Mouse (Mus musculus): Measurements from ENCODE around the gene Gpatch8.

Gene Gpatch8

DNA sequence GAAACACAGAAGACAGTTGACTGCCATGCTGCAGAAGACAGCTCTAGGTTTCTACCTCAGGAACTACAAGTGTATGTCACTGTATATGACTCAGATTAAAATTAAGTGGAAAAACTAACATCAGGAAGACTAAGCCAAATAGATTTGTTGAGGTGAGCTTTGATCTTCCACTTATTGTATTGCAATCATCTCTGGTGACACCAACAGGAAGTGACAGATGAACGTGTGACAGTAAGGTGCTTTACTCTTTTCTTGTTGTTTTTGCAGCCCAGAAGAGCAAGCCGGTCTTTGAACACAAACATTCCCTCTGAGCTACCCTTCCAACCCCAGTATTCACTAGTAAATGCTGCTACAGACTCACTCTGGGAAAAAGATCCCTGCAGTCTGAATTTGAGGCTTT, 59.5 kb downstream of the Gpatch8 start:
- no peak for DNase-seq (ENCODE audit: low spot score in 2 of 2)

DNA sequence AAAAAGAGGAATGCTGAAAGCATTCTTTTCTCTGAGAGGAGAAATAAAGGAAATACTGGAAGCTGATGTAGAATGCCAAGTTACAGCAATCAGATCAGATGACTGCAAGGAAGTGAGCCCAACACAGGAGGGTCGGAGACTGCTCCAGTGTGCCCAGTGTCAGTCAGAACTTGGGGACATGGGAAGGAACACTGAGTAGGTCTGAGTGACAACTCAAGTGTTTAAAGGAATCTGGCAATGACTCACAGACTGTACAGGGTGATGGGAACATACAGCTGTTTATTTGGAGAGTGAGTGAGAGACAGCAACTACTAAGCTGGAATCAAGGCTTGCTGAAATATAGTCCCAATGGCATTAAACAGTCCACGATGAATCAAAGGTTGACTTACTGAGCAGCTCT, 60.0 kb downstream of the Gpatch8 start:
- DNase-seq (ENCODE audit: low spot score in 2 of 2) = no peak

DNA sequence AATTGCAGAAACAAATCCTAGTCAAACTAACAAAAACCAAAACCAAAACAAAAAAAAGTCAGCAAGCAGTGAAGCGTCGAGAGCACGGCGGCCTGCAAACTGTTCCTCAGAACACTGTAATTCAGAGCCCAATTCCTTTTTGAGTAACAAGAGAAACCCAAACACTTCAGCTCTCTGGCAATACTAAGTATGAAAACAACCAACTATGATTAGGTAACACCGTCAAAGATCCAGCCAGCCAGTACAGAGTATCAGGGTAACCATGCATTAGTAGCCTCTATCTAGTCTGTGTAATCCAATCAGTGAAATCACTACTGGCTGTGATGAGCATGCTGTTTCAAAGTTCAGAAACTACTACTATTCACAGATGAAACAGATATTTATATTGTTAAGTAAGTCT, 60.5 kb downstream of the Gpatch8 start:
- DNase-seq (ENCODE audit: low spot score in 2 of 2) = no peak

DNA sequence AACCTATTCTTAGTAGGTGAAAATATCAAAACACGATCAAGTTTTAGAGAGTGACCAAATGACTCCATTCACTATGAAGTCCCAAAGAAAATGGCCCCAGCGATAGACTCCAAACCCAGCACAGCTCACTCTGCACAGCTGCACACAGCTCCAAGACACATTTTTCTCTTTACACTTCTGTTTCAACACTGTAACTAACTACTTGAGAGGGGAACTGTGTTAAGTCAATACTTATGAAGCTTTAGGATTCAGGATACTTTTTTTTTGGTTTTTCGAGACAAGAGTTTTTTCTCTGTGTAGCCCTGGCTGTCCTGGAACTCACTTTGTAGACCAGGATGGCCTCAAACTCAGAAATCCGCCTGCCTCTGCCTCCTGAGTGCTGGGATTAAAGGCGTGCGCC, 61.1 kb downstream of the Gpatch8 start:
- no peak for DNase-seq (ENCODE audit: low spot score in 2 of 2)

DNA sequence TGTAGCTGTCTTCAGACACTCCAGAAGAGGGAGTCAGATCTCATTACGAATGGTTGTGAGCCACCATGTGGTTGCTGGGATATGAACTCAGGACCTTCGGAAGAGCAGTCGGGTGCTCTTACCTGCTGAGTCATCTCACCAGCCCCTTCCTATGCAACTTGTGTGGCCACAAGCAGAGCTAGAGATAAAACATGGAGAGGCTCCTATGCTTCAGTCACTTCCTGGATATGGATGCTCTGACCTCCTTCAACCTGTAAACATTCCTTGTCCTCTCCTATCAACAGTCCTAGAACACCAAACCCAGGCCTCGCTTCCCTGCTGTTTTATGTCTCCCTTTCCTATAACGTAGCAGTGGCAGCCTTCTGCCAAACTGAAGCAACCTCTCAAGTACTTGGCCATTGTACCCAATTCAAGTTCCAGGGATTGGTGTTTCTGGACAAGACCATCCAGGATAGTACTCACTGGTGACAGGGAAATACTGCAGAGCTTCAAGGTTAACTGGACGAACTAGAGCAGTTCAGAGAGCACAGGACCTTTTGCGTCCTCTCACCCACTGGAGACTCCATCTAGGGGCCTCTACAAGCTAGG, 62.0 kb downstream of the Gpatch8 start:
- DNase-seq (ENCODE audit: low spot score in 2 of 2) = no peak

DNA sequence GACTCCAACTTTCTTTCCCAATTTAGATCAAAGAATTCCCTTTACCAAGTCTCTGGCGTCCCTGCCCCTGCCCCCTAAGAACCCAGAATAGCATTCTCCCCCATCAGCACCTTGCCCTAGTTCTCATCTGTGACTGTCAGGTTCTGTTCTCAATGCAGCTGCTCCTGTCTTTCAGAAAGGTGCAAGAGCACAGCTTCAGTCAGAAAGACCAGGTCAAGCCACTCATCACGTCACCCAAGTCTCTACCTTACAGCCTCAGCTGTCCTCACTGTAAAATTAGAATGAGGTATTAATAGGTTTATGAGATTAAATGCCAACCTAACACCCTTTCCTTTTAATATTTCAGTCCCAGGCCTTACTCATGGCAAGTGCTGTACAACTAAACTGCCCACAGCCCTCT, 63.0 kb downstream of the Gpatch8 start:
- no peak for DNase-seq (ENCODE audit: low spot score in 2 of 2)

DNA sequence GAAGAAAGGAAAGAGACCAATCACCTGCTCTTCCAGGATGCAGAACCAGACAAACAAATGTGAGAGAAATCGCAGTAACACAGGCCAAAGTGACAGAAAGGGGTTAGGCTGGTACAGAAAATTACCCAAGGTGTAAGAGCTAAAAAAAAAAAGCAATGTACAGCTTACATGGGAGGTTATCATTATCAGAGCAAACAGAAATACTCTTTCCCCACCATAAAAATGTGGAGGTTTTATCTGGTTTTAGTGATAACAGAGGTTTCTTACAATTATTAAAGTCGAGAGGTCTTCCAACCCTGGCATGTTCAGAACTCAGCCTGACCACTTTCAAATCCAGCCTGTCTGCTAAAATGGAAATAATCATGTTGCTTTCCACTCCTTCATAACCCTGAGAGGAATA, 68.3 kb downstream of the Gpatch8 start:
- no peak for DNase-seq (ENCODE audit: low spot score in 2 of 2)

DNA sequence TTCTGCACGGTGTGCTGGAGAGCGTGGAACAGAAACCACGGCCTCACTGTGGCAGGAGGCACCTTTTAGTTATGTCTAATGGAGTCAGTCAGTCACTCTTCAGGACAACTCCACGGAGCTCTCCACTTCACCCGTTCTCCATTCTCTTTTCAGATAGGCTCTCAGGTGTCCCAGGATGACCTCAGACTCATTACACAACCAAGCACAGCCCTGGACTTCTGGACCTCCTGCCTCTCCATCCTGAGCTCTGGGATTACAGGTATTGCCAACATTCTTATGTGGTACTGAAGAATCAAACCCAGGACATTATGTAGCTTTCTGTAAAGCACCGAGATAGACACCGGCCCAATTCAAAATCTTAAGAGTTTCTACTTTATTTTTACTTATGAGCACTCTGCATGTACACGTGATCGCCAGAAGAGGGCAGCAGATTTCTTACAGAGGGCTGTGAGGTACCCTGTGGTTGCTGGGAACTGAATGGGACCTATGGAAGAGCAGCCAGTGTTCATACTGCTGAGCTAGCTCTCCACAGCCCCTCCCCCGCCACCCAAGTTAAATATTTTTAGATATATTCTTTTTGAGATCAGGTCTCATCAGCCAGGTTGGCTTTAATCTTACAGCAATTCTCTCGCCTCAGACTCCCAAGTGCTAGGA, 69.3 kb downstream of the Gpatch8 start:
- DNase-seq (ENCODE audit: low spot score in 2 of 2) = peak in 1 of 2 experiments; percentile 53

DNA sequence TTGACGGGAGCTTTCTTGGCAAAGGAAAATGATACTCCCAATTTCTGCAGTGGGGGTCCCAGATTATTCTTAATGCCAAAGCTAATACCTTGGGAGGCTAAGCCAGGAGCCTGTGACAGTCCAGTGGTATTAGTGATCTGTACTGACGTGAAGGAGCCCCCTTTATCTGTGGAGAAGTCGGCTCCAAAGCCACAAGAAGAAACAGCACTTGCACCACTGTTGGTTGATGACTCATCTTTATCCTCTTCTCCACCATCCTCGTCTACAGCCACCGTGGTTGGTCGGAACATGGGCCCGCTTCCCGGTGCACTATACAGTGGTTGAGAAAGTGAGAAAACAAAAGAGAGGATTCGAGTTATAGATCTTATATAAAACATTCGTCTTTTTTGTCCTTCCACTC, 74.4 kb downstream of the Gpatch8 start:
- no peak for DNase-seq (ENCODE audit: low spot score in 2 of 2)

DNA sequence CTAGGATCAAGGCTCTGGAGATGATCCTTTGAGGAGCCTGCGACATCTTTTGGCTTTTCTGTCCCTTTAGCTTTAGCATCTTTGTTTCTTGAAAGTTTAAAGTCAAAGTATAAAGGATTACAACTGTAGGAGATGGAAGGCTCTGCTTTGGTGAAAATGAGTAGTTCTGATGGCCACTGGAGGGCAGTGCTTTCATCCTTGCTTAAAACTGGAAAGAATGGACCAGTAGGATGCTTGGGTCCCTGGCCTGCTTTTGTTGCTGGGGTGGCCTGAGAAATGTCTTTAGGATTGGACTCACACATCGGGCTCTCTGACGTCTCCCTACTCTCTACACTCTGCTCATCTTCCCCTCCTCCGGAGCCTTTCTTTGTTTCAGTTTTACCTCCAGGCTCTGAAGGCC, 75.3 kb downstream of the Gpatch8 start:
- no peak for DNase-seq (ENCODE audit: low spot score in 2 of 2)

DNA sequence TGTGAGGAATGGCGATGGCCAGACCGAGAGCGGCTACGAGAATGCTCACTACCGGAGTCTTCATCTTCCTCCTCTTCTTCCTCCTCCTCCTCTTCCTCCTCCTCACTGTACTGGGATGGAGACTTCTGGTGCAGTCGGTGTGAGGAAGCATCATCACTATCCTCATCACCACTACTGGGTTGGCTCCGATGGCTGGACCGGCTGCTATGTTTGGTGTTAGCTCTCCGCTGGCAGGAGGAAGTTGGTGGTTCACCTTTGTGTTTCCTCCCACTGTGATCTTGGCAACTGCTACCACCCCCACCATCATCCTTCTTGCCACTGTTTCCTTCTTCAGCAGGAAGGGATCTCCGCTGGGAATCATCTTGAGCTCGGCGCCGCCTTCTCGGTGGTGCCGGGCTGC, 76.1 kb downstream of the Gpatch8 start:
- no peak for DNase-seq (ENCODE audit: low spot score in 2 of 2)

DNA sequence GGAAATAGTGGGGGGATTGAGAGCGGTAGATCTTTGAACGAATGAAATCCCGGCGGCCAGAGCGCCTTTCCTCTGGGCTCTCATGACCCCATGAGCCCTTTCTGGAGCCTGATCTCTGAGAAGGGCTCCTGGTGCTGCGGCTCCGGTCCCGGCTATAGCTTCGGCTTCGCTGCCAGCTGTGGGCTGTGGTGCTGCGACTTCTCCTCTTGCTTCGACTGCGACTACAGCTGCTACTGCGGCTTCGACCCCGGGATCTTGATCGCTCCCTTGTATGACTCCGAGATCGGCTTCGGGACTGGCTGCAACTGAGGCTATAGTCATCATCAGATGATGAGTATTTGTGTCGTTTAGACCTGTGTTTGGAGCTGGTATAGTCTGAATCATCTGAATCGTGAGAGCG, 76.6 kb downstream of the Gpatch8 start:
- DNase-seq (ENCODE audit: low spot score in 2 of 2) = no peak

DNA sequence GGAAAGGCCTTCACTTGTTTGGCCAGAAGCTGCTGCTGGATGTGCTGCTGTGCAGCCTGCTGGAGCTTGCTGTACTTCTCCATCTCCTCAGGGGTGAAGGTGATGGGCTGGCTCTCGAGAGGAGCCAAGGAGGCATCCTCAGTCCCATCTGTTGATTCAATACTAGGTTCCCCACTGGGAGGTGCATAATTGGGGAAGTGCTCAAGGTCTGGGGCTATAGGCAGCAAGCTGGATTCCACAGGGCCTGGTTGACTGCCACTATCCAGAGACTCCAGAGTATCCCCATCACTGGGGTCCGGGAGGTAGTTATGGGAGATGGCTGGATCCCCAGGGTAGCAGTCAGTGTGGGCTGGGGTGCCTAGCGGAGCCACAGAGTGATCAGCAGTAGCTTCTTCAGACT, 77.5 kb downstream of the Gpatch8 start:
- no peak for DNase-seq (ENCODE audit: low spot score in 2 of 2)

DNA sequence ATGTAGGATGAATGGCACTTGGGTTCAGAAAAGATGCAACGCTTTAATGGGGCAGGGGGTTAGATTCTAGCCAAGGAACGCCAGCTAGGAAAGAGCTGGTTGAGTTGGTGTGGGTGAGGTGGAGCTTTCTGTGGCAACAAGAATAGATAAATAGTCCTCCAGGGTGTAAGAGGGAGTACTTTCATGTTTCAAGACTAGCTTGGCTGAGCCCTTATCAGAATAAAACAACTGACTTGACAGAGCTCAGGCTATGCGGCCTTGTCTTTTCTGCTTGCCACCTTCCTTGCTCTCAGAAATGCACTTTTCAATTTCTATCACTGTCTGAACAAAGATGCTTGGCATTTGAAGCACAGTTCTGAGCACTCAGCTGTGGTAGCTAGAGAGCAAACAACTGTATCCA, 81.2 kb downstream of the Gpatch8 start:
- no peak for DNase-seq (ENCODE audit: low spot score in 2 of 2)

DNA sequence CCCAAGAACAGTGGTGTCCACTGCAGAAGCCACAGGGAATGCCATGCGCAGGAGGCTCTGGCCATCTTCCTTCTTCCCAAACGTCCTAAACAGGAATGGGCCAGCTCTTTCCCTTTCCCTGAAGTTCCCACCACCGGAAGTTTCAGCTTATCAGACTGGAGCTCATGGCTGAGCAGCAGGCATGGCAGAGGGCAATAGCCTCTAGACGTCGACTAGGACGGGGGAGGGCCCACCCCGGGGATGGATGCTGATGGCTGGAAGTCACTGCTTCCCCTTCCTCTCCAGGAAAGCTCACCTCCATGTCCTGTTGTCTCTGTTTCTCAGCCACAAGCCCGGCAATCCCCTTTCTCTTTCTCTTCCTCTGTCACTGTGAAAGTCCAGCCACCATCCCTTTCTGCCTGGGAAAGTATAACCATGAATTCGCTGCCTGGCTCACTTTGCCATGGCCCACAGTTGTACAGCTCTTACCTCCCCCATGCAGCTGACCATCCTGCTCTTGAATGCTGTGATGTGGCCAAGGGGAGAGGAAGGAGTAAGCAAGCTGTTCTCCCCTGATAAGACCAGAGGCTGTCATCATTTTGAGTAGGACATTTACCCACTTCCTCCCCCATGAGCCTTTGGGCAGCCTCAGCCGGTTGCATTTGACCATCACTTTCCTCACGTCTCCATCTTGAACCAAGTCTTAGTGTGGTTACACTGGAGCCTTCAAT, 86.4 kb downstream of the Gpatch8 start, which contains the start of gene Itga2b:
TSS of gene Itga2b (minus strand) at position 475 of the 710 bp plus-strand sequence.
- no peak for DNase-seq (ENCODE audit: low spot score in 2 of 2)

DNA sequence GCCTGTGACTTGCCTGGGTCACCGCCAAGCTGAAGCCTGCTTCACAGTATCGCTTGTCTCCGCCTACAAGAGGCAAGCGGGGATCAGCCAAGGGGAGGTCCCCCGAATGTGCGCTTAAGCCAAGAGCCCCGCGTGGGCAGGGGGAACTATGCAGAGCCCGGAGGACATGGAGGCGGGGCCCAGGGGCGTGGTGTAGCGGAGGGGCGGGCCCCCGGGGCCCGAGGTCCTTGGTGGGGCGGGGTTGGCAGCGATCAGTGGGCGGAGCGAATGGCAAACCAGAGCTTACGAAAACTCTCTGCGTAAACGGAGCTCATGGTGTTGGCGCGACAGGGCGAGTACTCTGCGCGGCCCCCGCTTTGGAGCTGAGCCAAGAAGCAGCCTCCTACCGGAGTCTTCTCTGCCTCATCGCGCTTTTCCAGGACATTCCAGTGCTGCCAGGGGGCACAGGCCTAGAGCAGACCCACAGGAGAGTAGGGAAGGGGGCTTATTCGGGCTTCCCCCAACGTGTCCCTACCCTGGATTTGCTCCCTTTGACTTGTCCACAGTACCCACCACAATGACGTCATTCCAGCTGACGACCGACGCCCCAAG, 89.1 kb downstream of the Gpatch8 start:
- peak; percentile 84 to 95 for DNase-seq (ENCODE audit: low spot score in 2 of 2)

DNA sequence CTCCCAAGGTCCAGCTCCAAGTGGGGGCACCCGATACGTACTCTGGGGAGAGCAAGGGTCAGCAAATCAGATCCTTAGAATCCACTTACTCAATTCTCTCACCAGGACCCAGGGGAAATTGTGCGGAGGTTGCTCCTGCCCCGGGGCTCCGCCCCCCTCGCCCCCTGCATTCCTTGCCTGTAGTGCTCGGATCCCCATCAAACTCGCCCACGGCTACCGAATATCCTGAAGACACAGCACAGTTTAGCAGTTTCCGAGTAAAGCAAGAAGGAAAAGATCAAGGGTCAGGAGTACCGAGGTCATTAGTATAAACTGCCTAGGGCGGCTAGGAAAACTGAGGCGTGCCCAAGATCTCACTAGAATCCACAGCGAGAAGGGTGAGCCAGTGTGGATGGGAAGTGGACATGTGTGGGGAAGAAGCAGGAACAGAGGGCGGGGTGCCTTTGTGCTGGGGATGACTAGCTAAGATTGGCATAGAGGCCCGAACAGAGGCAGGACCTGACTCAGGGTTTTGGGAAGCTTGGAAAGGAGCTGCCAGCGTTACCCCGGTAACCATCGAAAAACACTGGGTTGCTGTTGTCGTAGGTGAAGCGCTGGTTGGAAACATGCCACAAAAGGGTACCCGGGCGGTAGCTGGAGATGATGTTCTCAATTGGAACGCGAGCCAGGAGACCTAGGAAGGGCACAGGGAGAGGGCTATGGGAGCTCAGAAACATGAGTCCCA, 90.3 kb downstream of the Gpatch8 start:
- no peak for DNase-seq (ENCODE audit: low spot score in 2 of 2)

DNA sequence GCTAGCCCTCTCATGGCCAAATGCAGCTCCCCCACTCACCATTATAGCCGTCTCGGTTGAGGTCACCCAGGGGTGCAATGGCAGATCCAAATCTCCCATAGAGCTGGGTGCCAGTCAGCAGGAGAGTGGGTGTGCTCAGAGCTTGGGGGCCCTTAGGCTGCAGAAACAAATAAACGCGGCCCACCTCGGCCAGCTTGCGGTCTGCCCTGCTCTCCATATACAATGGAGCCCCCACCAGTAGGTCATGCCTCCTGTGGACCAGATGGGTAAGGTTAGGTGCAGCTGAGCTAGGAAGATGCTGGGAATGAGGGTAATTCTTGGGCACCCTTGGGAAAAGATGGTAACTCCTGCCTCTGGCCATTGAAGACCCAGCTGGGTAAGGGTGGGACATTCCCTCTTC, 91.3 kb downstream of the Gpatch8 start:
- no peak for DNase-seq (ENCODE audit: low spot score in 2 of 2)

DNA sequence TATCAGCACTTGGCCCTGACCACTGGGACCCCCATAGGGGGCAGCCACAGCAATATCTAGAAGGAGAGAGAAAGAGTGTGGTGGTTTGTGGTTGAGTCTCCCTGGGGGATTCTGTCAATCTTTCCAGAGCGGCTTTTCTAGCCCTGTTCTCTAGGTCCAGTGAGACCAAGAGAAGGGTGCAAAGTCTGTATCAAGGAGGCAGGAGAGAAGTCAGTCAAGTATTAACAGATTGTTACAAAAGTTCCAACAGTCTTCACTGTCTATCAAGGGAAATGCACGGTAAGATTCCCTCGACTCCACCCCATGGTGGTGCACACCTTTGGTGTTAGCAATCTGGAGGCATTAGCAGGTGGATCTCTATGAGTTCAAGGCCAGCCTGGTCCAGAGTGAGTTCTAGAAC, 94.4 kb downstream of the Gpatch8 start:
- DNase-seq (ENCODE audit: low spot score in 2 of 2) = no peak

DNA sequence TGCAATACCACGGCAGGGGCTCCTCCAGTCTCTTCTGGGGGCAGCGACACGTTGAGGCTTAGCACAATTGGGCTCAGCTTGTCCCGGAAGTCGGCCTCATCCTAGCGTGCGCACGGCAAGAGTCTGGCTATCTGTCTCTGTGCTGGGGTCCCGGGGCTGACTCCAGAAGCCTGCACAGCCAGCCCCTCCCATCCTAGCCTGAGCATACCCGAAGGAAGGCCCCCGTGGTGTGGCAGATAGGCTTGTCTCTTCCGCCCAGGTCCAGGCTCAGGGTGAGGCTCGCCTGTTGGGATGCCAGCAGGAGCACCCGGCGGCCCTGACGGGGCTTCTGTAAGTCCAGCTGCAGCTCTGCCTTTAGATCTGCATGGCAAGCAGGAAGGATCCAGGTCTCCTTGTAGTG, 95.7 kb downstream of the Gpatch8 start:
- DNase-seq (ENCODE audit: low spot score in 2 of 2) = no peak

DNA sequence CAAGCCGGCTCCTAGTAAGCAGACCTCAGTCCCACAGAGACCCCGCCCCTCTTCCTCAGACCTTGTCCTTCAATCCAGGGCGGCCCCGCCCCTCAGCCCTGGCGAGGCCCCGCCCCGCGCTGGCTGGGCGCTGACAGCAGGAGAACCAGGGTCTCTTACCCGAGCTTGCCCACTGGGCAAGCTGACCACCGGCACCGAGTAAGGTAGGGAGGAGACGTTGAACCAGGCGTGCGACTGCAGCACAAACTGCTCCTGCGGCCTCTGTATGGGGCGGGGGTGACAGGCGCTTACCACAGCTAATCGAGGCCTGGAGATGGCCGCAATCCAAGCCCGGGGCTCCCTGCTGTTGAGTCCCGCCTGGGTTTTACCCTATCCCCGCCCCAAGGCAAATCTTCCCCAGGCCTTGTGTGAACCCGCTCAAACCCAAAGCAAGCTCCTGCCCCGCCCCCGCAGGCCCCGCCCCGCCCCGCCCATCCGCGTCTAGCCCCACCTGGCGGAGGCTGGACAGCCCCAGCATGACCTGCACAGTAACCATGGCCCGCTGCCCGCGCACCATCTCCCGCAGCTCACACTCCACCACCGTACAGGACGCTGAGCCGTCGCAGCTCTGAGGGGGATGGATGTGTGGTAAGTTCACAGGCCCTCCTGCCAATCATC, 100.3 kb downstream of the Gpatch8 start:
- peak in 1 of 2 experiments; percentile 59 for DNase-seq (ENCODE audit: low spot score in 2 of 2)

DNA sequence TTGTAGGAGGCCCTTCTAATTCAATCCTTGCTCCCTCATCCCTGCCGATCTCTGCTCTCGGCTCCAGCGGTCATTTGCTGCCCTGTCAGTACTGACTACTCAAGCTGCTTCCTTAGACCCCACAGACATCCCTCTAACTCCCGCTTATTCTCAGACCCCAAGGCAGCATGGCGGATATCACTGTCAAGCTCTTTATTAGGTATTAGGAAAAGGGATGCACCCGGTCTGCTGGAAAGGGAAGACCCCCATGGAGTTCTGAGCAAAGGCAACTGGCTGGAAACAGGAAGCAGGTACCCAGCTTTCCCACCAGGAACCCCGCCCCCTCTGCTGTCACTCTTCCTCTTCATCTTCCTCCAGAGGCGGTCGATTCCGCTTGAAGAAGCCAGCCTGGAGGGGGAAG, 103.1 kb downstream of the Gpatch8 start:
- no peak for DNase-seq (ENCODE audit: low spot score in 2 of 2)

All from spleen, postnatal 10 days (tissue).